Mouse (Mus musculus): ENCODE measurements around the gene Gnai3.

The Gnai3 gene

DNA sequence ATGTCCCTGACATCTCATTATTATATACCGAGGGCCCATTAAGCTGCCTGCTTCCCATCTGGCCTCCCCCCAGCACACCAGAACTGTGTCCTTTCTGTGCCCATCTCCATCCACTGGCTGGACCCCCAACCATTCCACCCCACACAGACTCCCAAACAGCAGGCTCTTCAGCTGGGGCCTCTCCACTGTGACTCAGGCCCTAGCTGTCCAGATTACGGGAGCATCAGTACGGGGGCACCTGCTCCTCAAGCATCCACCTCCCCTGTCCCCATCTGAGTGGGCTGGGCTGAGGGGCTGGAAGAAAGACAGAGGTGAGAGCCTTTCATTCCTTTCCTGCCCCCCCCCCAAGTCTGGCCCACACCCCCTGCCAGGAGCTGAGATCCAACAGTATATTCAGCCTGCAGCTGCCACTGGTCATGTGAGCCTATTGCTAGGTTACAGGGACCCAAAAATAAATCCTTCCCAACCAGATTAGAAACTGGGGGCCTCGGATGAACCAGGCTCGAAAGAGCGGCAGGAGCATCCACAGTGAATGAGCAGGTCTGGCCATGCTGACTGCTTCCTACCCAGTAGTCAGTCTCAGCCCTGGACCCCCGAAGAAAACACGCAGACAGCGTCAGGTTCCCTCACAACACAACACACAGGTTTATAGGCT lies 12.6 kb upstream of the Gnai3 start:
- no peak for DNase-seq

DNA sequence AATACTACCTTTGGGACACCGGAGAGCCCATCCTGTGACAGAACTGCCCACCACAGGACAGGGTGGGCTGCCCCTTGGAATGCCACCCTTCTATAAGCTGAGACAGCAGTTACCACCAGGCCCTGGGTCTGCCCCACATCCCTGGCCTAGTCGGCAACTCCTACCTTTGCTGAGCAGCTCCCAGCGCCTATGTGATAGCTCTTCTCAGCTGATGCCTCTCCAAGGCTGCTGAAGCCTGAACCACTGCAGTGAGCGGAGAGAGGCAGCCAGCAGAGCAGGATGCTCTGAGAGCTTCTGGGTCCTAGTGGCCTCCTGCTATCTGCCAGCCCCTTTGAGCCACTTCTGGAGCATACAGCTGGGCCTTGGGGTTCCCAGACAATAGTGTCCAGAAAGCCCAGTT lies 8.7 kb upstream of the Gnai3 start, which contains the start of gene Gpr61:
TSS of gene Gpr61 (minus strand) at position 227 of the 400 bp plus-strand sequence.
- no peak for DNase-seq

DNA sequence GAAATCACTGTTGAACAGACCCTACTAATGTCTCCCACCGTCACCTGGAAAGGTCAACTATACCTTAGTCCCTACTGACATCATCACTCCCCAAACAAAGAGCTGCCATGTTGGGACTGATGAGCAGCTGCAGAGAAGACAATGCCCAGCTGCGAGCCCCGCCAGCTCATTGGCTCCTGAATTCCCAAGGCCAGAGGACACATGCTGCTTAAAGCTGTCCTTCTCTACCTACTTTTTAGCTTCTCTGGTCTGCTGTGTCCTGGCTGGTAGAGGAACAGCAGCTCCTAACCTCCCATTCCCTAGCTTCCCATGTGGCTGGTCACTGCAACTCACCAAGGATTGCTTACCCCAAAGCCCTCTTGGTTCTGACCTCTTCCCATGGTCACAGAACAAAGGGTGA lies 6.3 kb upstream of the Gnai3 start:
- no peak for DNase-seq

DNA sequence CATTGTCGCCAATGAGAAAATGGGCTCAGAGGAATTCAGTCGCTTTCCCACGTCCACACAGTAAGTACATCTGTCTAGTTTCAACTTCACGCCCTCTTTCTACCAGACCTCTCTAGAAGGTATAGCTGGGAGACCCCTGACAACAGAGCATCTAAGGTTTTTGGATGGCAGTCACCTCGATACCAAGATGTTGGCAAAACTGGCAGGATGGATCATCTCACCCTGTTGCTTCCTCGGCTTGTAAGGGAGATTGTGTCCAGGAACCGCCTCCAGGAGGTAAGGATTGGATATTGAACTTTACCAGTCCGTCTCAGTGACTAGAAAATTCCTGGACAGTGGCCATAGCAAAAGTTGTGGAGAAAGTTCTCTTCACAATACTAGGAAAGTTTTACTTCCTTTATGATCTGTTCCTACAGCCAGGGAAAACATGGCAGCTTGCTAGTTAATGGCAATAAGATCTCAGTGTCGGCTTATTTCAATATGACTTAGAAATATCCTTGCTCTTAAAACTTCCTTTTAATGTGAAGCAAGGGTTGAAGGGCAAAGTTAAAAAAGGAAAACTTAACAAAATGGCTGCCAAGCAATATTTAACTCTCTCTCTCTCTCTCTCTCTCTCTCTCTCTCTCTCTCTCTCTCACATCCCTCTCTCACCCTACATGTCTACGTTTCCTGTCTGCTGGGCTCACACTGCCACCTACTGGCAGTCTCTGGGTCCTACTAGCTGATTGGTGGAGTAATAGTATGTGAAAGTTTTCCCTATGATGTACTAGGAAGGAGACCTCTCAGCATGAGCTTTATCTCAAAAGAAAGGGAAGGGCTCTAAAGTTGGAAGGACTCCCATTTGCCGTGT lies 1.7 kb upstream of the Gnai3 start:
- peak; percentile 91 for DNase-seq

DNA sequence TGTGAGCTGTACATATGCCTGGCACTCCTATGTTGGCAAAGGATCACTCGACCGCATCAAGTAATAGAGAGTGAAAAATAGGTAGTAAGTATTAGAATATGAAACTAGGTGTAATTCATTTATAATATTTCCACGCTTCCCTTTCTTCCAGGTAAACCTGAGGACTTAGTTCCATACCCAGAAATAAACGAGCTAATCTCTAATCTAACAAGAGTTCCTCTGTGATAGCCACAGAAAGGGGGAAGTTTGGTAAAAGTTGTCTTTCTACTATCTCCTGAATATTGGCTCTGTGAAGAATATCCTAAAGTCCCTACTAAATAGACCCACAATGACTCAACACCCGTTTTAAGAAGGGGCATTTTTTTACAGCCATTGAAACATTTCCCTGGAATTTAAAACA lies 725 bp upstream of the Gnai3 start:
- DNase-seq, result no peak

DNA sequence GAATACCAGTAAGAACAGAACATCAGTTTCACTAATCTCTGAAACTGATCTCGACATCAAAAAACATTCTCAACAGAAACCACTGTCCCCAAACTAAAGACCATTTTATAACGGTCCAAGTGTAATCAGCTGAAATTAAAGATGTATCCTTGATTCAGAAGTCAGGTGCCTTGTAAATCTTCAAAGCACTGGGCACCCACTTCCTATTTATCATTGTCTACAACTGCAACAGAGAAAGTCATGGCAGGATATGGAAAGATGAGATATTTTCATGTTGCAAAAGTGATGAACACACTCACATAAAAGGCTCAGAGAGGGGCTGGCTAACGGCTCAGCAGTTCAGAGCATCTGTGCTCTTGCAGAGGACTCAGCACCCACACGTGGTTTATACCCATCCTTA lies 5.2 kb downstream of the Gnai3 start:
- DNase-seq, result no peak

DNA sequence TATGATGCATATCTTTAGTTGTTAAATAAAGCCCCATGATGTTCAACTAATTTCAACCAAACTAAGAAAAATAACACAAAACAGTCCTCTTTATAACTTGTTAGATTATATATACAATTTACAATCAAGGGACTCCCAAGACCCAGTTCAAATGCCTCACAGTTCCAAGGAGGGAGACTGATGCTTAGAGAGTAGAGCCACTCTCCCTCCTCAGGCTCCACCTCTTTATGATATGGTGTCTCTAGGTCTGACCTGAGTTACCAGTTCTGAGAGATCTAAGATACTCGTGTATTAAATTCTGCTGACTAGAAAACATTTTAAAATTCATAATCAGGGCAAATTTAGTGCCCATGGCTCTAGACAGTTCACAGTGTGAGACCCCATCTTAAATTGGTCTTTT lies 6.8 kb downstream of the Gnai3 start:
- DNase-seq, result no peak

GRCm38 (mm10) chr3:108134701-108135100 lies 11.2 kb downstream of the Gnai3 start:
- no peak for DNase-seq

GRCm38 (mm10) chr3:108132484-108132883 lies 13.5 kb downstream of the Gnai3 start:
- DNase-seq, result no peak

- DNase-seq, result no peak
These were observed 14.1 kb downstream of the Gnai3 start for GRCm38 (mm10) chr3:108131821-108132220.

DNA sequence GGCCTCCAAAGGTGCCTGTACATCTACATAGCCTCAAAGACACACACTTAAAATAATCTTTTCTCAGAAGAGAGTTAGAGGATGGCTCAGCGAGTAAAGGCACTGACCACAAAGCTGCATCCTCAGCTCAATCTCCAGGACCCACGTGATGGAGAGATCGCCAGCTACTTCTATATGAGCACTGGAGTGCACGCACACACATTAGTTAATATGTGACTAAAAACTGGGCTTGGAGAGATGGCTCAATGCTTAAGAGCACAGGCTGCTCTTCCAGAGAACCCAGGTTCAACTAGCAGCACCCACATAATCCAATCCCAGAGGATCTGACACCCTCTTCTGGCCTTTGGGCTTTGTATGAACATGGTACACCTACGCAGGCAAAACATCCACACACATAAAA lies 14.7 kb downstream of the Gnai3 start:
- no peak for DNase-seq

GRCm38 (mm10) chr3:108129804-108130203 lies 16.1 kb downstream of the Gnai3 start:
- DNase-seq, result no peak

DNA sequence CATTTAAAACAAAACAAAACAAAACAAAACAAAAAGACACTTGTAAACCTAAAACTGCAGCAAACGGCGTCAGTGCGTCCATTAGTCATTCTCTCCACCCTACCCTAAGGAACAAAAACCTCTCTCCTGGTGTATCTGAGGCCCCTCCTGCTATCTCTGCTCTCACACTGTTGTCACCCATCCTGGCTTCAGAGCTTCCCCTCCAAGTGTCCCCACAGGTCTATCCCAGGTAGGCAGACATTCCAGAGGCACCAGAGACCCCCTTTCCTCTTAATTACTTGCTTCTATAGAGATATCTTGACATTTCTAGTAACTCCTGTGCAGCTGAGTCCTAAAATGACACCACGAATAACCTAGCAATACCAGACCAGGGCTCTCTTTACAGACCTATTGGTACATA lies 16.6 kb downstream of the Gnai3 start:
- peak; percentile 33 for DNase-seq

GRCm38 (mm10) chr3:108128520-108128919 lies 17.4 kb downstream of the Gnai3 start:
- no peak for DNase-seq

DNA sequence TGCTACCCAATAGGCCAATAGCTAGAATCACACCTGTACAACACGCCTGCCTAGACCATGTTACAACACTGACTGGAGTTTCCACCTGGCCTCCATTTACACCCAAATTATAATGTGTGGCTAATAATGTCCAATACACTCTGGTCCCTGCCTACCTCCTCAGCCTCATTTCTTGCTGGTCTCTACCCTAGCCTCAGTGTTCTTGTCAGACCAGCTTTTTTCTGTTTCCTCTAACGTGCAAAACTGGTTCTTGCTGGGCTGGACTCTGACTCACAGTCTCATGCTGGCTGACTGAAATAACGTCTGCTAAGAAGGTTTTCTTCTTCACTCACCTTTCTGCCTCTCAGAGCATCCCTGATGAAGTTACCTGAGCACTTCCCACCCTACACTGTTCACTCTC lies 19.6 kb downstream of the Gnai3 start:
- DNase-seq, result no peak

DNA sequence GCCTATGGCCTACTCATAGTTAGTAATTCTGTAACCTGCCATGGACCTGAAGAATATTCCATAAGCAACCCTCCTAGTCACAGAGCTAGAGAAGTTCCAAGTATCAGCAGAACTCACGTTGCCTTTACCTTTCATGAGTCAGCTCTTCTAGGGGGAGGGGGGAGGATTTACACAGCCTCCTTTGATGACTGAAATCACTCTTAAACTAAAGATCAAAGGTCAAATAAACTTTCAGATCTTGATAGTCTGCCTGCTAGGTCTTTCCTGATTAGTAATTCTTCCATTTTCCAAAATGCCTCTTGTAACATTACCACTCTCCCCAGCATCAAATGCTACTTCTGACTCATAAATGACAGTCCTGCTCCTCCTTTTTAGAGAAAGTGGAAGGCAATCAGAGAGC lies 21.8 kb downstream of the Gnai3 start:
- no peak for DNase-seq

- DNase-seq, result no peak
These were observed 22.7 kb downstream of the Gnai3 start for GRCm38 (mm10) chr3:108123242-108123641.

GRCm38 (mm10) chr3:108121101-108121500 lies 24.8 kb downstream of the Gnai3 start:
- DNase-seq, result no peak

- no peak for DNase-seq
These were observed 28.5 kb downstream of the Gnai3 start for GRCm38 (mm10) chr3:108117465-108117864.

DNA sequence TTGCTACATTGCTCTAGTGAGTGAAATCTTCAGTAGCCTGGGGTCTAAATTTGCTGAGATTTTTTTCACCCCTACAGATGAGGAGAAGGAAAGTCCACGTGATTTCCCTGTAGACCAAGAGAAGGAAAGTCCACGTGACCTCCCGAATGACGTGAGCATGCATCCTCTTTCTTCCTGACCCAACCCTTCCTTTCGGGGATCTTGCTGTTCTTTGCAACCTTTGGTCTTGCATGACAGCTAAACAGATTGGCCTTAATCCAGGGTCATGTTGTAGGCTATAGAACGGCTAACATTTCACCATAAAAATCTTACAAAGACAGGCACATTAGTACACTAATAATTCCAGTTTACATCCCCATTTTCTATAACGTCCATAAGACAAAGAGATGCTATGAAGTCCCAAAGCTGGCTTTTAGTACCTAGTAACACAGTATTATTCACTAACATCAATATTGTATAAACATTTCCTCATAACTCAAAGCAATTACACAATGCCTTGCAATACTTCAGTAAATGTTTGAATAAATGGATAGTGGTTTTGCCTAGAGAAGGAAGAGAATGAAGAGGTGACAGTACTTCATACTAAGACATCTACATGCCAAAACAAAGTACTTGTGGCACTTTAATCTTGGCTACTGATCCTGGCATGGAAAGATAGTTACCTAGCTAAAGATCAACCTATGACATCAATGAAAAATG lies 32.2 kb downstream of the Gnai3 start:
- DNase-seq, result no peak

DNA sequence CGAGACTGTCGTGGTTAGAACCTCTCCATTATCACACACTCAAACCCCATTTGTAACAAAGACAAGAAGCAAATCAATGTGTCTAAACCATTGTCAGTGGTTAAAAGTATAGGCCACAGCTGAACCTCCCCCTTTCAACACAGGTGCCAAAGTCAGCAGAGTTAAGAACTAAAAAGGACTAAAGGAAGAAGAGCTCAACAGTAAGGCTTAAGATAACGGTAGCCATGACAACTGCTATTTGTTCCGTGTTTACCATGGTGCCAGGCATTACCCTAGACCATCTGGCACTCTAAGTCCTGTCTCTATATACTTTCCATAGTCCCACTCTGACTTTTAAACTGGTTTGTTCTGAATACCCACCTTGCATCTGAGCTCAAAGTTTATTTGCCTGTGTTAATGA lies 33.3 kb downstream of the Gnai3 start:
- no peak for DNase-seq

DNA sequence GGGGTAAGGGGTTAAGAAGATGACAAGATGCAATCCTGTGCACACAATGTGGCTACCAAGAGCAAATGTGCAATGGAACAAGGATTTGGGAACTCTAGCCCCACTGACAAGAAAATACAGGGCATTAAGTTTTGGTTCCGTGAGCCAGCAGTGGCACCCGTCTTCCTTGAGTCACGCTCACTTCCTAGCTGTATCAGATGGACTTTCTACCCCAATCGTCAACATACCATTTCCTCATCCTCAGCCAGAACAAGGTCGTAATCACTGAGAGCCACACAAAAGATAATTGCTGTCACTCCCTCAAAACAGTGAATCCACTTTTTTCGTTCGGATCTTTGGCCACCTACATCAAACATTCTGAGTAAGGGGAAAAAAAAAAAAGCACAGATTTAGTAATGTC lies 33.7 kb downstream of the Gnai3 start:
- no peak for DNase-seq

DNA sequence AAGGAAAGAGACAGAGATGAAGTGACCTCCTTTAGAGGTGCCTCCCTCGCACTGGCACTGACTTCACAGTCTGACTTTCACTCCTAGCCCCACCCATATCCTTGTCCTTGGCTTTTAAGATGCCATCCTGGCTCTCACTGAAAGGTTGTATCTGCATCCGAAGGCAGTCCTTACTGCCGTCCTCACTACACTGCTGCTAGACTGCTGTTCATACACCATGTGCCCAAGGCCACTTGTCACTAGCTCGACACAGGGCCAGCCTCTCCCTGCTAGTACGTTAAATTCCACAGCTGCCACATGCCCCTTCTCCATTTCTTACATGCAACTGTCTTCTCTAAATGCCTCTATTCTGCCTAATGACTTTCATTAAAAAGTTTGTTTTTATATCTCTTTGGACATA lies 34.6 kb downstream of the Gnai3 start:
- no peak for DNase-seq

DNA sequence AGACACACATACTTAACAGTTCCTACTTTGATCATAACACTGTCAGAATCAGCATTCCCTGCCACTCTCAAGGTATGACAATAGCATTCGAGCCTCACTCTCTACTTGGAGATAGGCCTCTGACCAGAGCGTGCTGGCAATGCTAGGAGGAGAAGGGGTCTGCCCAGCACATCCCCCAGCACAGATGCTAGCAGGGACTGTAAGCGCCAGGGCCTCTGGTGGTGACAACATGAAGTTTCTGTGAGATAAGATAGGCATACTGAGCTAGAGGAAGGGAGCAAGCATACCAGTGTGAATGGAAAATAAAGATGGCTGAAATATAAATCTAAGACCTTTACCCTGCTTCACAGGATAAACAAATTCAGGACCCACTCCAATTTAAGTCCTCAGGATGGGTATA lies 40.7 kb downstream of the Gnai3 start:
- peak; percentile 69 for DNase-seq

Measured in liver (tissue).